Mouse (Mus musculus) limb, embryonic 12.5 days (tissue): ENCODE measurements at regions not wholly inside any gene's neighbourhood (a gene's known extent, or its start where the extent isn't known, plus 50 kb on each side); places are given as distances from the start of the nearest gene placed in this dataset.

Experiments
- ATAC-seq: fragments of 200-750 bp; cut with Nextera tagmentation; 2 replicates; pipeline ENCODE4 v1.8.0; 2017; ENCODE audit warnings: low read depth, moderate TSS enrichment; ENCODE audit not compliant: insufficient number of reproducible peaks, insufficient read depth, low FRiP score, low TSS enrichment
- H3K27ac ChIP-seq: fragments of 300-500 bp; sonication (generic); 2 replicates; pipeline ENCODE4 v1.5.1; 2016; ENCODE audit warnings: mild to moderate bottlenecking, moderate library complexity
- H3K27me3 ChIP-seq: fragments of 300-500 bp; sonication (generic); 2 replicates; pipeline ENCODE4 v1.6.1; 2016; ENCODE audit warnings: mild to moderate bottlenecking, moderate library complexity
- H3K36me3 ChIP-seq: fragments of 300-500 bp; sonication (generic); 2 replicates; pipeline ENCODE4 v1.6.1; 2016; ENCODE audit warnings: mild to moderate bottlenecking, moderate library complexity
- H3K4me1 ChIP-seq: fragments of 300-500 bp; sonication (generic); replicated peaks from 2 replicates; pipeline ENCODE4 v1.6.1; 2016
- H3K4me2 ChIP-seq: fragments of 300-500 bp; sonication (generic); 2 replicates; pipeline ENCODE4 v1.6.1; 2016; ENCODE audit warnings: mild to moderate bottlenecking, moderate library complexity
- H3K4me3 ChIP-seq: fragments of 300-500 bp; sonication (generic); replicated peaks from 2 replicates; pipeline ENCODE4 v1.5.1; 2016; ENCODE audit warnings: mild to moderate bottlenecking
- H3K9ac ChIP-seq: fragments of 300-500 bp; sonication (generic); replicated peaks from 2 replicates; pipeline ENCODE4 v1.6.1; 2016; ENCODE audit warnings: mild to moderate bottlenecking, moderate library complexity
- H3K9me3 ChIP-seq: fragments of 300-500 bp; sonication (generic); 2 replicates; pipeline ENCODE4 v1.6.1; 2016; ENCODE audit warnings: mild to moderate bottlenecking, moderate library complexity
- WGBS: fragments of 180-500 bp; shearing (Covaris S2); methylation state at CpG from one replicate; pipeline ENCODE4 v1.1.7; 2016; 5-methylcytosine and 5-hydroxymethylcytosine counted together

GRCm38 (mm10) chr6:95223537-95223936, 98.4 kb upstream of the Gm10234 start:
- Histone ChIP-seq H3K9me3 (no peaks in the 10 kb centered on the region), H3K9ac (no peak overlapping the region), H3K4me3 (no peak overlapping the region), H3K4me2 (no peak overlapping the region), H3K4me1 (no peaks in the 10 kb centered on the region), H3K27ac (no peak overlapping the region), H3K27me3 (no peaks in the 10 kb centered on the region), H3K36me3 (no peaks in the 10 kb centered on the region)
- 30% methylated on average over 7 of the region's 7 CpGs for WGBS
- ATAC-seq = no peak

- H3K27ac ChIP-seq = no peak overlapping the region
- no peak for ATAC-seq
- H3K4me2 ChIP-seq = no peak overlapping the region
- no peak overlapping the region for H3K9ac ChIP-seq
- no peaks in the 10 kb centered on the region for H3K4me1 ChIP-seq
- 76% methylated on average over 8 of the region's 8 CpGs for WGBS
- 0 out of 2 replicates have a peak, but pooled peaks cover 4% of the 10 kb centered on the region for H3K27me3 ChIP-seq
- no peak overlapping the region for H3K4me3 ChIP-seq
- no peaks in the 10 kb centered on the region for H3K9me3 ChIP-seq
- H3K36me3 ChIP-seq = no peaks in the 10 kb centered on the region
Observed at GRCm38 (mm10) chr6:95229885-95230284, 92.0 kb upstream of the Gm10234 start.

GRCm38 (mm10) chr6:95234712-95235111, 87.2 kb upstream of the Gm10234 start:
- Histone ChIP-seq H3K4me1 (no peaks in the 10 kb centered on the region), H3K9me3 (no peaks in the 10 kb centered on the region), H3K4me3 (no peak overlapping the region), H3K4me2 (no peak overlapping the region), H3K27ac (no peak overlapping the region), H3K9ac (no peak overlapping the region), H3K36me3 (no peaks in the 10 kb centered on the region), H3K27me3 (0 out of 2 replicates have a peak, but pooled peaks cover 4% of the 10 kb centered on the region)
- no peak for ATAC-seq
- 82% methylated on average over 13 of the region's 13 CpGs for WGBS

GRCm38 (mm10) chr6:95243657-95244056, 78.3 kb upstream of the Gm10234 start:
- H3K4me3 ChIP-seq = no peak overlapping the region
- WGBS = 78% methylated on average over 5 of the region's 5 CpGs
- no peaks in the 10 kb centered on the region for H3K4me1 ChIP-seq
- H3K9ac ChIP-seq = no peak overlapping the region
- H3K27me3 ChIP-seq = no peaks in the 10 kb centered on the region
- H3K4me2 ChIP-seq = no peak overlapping the region
- H3K9me3 ChIP-seq = no peaks in the 10 kb centered on the region
- H3K27ac ChIP-seq = no peak overlapping the region
- no peak for ATAC-seq
- H3K36me3 ChIP-seq = no peaks in the 10 kb centered on the region

GRCm38 (mm10) chr6:95244911-95245310, 77.0 kb upstream of the Gm10234 start:
- Histone ChIP-seq H3K4me3 (no peak overlapping the region), H3K9ac (no peak overlapping the region), H3K36me3 (no peaks in the 10 kb centered on the region), H3K4me2 (no peak overlapping the region), H3K4me1 (no peaks in the 10 kb centered on the region), H3K27me3 (no peaks in the 10 kb centered on the region), H3K9me3 (0 out of 2 replicates have a peak, but pooled peaks cover 3% of the 10 kb centered on the region), H3K27ac (no peak overlapping the region)
- no peak for ATAC-seq
- 82% methylated on average over 7 of the region's 7 CpGs for WGBS

- ATAC-seq = no peak
- H3K4me3 ChIP-seq = no peak overlapping the region
- no peak overlapping the region for H3K27ac ChIP-seq
- H3K36me3 ChIP-seq = no peaks in the 10 kb centered on the region
- WGBS = 59% methylated on average over 5 of the region's 5 CpGs
- no peaks in the 10 kb centered on the region for H3K27me3 ChIP-seq
- H3K9ac ChIP-seq = no peak overlapping the region
- no peaks in the 10 kb centered on the region for H3K9me3 ChIP-seq
- H3K4me2 ChIP-seq = no peak overlapping the region
- no peaks in the 10 kb centered on the region for H3K4me1 ChIP-seq
Observed at GRCm38 (mm10) chr6:95256303-95256702, 65.6 kb upstream of the Gm10234 start.

- no peak for ATAC-seq
- H3K9me3 ChIP-seq = no peaks in the 10 kb centered on the region
- 15% methylated on average over 1 of the region's 1 CpGs for WGBS
- no peak overlapping the region for H3K4me3 ChIP-seq
- no peak overlapping the region for H3K27ac ChIP-seq
- H3K4me1 ChIP-seq = no peaks in the 10 kb centered on the region
- no peaks in the 10 kb centered on the region for H3K27me3 ChIP-seq
- no peaks in the 10 kb centered on the region for H3K36me3 ChIP-seq
- no peak overlapping the region for H3K4me2 ChIP-seq
- H3K9ac ChIP-seq = no peak overlapping the region
Observed at GRCm38 (mm10) chr6:95261001-95261400, 60.9 kb upstream of the Gm10234 start.

GRCm38 (mm10) chr6:95264011-95264869, 57.7 kb upstream of the Gm10234 start:
- H3K27me3 ChIP-seq = no peaks in the 10 kb centered on the region
- no peak overlapping the region for H3K27ac ChIP-seq
- no peaks in the 10 kb centered on the region for H3K36me3 ChIP-seq
- H3K4me2 ChIP-seq = no peak overlapping the region
- WGBS = 57% methylated on average over 8 of the region's 8 CpGs
- no peaks in the 10 kb centered on the region for H3K9me3 ChIP-seq
- H3K4me3 ChIP-seq = no peak overlapping the region
- H3K9ac ChIP-seq = no peak overlapping the region
- ATAC-seq = no peak
- no peaks in the 10 kb centered on the region for H3K4me1 ChIP-seq

- no peaks in the 10 kb centered on the region for H3K27me3 ChIP-seq
- no peak overlapping the region for H3K9ac ChIP-seq
- no peak overlapping the region for H3K27ac ChIP-seq
- no peak for ATAC-seq
- WGBS = 90% methylated on average over 8 of the region's 8 CpGs
- no peak overlapping the region for H3K4me3 ChIP-seq
- H3K9me3 ChIP-seq = no peaks in the 10 kb centered on the region
- no peak overlapping the region for H3K4me2 ChIP-seq
- no peaks in the 10 kb centered on the region for H3K4me1 ChIP-seq
- H3K36me3 ChIP-seq = no peaks in the 10 kb centered on the region
Observed at GRCm38 (mm10) chr6:95269524-95269923, 52.4 kb upstream of the Gm10234 start.
